In the genomic region with DNA sequence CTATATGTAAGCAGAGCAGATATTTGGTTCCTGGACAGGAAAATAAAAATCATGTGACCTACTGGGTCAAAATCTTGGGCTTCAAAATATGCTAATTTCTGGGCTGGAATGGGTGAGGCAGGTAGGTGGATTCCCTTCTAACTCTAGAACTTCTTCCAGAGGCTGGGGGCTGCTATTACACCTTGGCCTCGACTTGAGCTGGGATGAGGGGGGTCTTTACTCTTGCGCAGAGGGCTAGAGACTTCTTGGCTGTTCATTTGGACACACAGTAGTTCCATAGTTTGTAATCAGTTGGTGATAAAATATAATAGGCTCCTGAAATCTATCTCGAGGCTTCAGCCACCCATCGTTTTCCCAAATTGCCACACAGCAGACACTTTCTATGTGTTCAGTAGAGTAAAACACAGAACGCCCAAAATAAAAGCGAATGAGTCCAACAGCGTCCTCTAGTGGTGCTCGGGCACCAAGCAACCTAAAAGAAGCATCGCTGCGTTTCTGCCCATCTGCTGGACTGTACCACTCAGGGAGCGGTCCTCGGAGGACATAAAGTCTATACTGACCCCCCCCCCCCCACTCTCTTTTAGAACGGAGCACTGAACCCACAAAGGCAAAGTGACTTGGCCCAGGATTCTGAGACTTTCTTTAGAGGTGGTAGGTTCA, we compare ENCODE assay signal across 8 mouse cellular contexts. TPM values are rescaled to one million over a fixed set of nuclear protein-coding genes. Genes with fewer than 3 reads are reported as not detected.
DNase-seq lines count a peak whose midpoint lies in the region; ATAC-seq and TF ChIP-seq lines count a peak whose summit lies in the region.

No protein-coding gene starts in this region.

- TF ChIP-seq CTCF in cortical plate, adult 2 months (IDR thresholded peaks at IDR 0.05; ENCODE audit: extremely low read depth, insufficient read depth, low read length), result peak; percentile 95

- TF ChIP-seq POLR2A in cortical plate, adult 2 months (IDR thresholded peaks at IDR 0.05; ENCODE audit: extremely low read depth, insufficient read depth, low read length), result no peak

- peak; percentile 62 for ATAC-seq in megakaryocyte, adult 5-6 weeks (ENCODE audit: poor library complexity, severe bottlenecking)

- H3K27ac ChIP-seq in cortical plate, adult 2 months (ENCODE audit: insufficient read depth, low read length), result no peak overlapping the region

- DNase-seq in adrenal gland, adult (ENCODE audit: inconsistent age in 2 of 2, low spot score in 1 of 2), result peak; percentile 77 to 92
- peak; percentile 78 for DNase-seq in gastrocnemius, postnatal 10 days
- DNase-seq in induced T-regulatory cell, adult 2 months (ENCODE audit: low read depth), result peak; percentile 88
- DNase-seq in left cerebral cortex, adult 8-10 months (ENCODE audit: low spot score in 2 of 2), result peak; percentile 68 to 75
- peak; percentile 91 to 92 for DNase-seq in right cerebral cortex, adult 2 months (ENCODE audit: low spot score in 2 of 2)
- peak; percentile 71 to 73 for DNase-seq in urinary bladder, postnatal 4 days (ENCODE audit: low spot score in 2 of 2)

- no peaks in the 10 kb centered on the region for H3K4me1 ChIP-seq in cortical plate, adult 2 months (ENCODE audit: control insufficient read depth, insufficient read depth, low read length)

- H3K4me3 ChIP-seq in cortical plate, adult 2 months (ENCODE audit: insufficient read depth, low read length), result peak overlapping the region; percentile 54

RNA-seq across cellular contexts. Expression of gene Ube2l6, which starts 0.7 kb away (rescaled TPM):
- polyA plus RNA-seq in cortical plate, adult 2 months (2012; rRNA removed), result 9.4 and 12.1 TPM in 2 replicates
- total RNA-seq in gastrocnemius, postnatal 10 days (2021), result 10 to 100 TPM in 1 of 2 experiments, 1 to 10 TPM in 1; 7.2 to 10.0 TPM
- 1 to 10 TPM; 7.3 to 8.4 (median 7.6) TPM for total RNA-seq in left cerebral cortex, adult 8-10 months (2022)
- total RNA-seq in megakaryocyte, adult 5-6 weeks (2015), result 23.7 and 27.7 TPM in 2 replicates
- 25.2 and 31.5 TPM in 2 replicates for total RNA-seq in megakaryocyte, adult 5-6 weeks (2017)

RNA-seq across cellular contexts. Expression of gene Serping1, which starts 22.7 kb away (rescaled TPM):
- polyA plus RNA-seq in cortical plate, adult 2 months (2012; rRNA removed), result 11.2 and 13.6 TPM in 2 replicates
- total RNA-seq in gastrocnemius, postnatal 10 days (2021), result 10 to 100 TPM; 74.7 to 84.1 TPM
- 1 to 10 TPM; 6.6 to 9.6 (median 7.8) TPM for total RNA-seq in left cerebral cortex, adult 8-10 months (2022)
- total RNA-seq in megakaryocyte, adult 5-6 weeks (2015), result 1.5 and 2.1 TPM in 2 replicates
- total RNA-seq in megakaryocyte, adult 5-6 weeks (2017), result 0.94 and 2.2 TPM in 2 replicates

RNA-seq across cellular contexts. Expression of gene Smtnl1, which starts 24.5 kb away (rescaled TPM):
- not detected in 2 replicates for polyA plus RNA-seq in cortical plate, adult 2 months (2012; rRNA removed)
- total RNA-seq in gastrocnemius, postnatal 10 days (2021), result 10 to 100 TPM; 64.0 to 71.1 TPM
- not detected for total RNA-seq in left cerebral cortex, adult 8-10 months (2022)
- not detected in 2 replicates for total RNA-seq in megakaryocyte, adult 5-6 weeks (2015)
- not detected in 2 replicates for total RNA-seq in megakaryocyte, adult 5-6 weeks (2017)

RNA-seq across cellular contexts. Expression of gene Timm10, which starts 28.8 kb away (rescaled TPM):
- 82.0 and 85.7 TPM in 2 replicates for polyA plus RNA-seq in cortical plate, adult 2 months (2012; rRNA removed)
- total RNA-seq in gastrocnemius, postnatal 10 days (2021), result 10 to 100 TPM; 42.9 to 46.1 TPM
- 10 to 100 TPM; 45.2 to 52.3 (median 46.5) TPM for total RNA-seq in left cerebral cortex, adult 8-10 months (2022)
- 17.7 and 18.6 TPM in 2 replicates for total RNA-seq in megakaryocyte, adult 5-6 weeks (2015)
- 14.2 and 19.8 TPM in 2 replicates for total RNA-seq in megakaryocyte, adult 5-6 weeks (2017)

RNA-seq across cellular contexts. Expression of gene Slc43a1, which starts 40.7 kb away (rescaled TPM):
- polyA plus RNA-seq in cortical plate, adult 2 months (2012; rRNA removed), result 0.13 and 0.52 TPM in 2 replicates
- total RNA-seq in gastrocnemius, postnatal 10 days (2021), result 1 to 10 TPM; 6.4 to 6.7 TPM
- under 1 TPM in 2 of 4 experiments, not detected in 2; 0.09 to 0.20 TPM for total RNA-seq in left cerebral cortex, adult 8-10 months (2022)
- 3.7 and 5.2 TPM in 2 replicates for total RNA-seq in megakaryocyte, adult 5-6 weeks (2015)
- 1.6 and 3.1 TPM in 2 replicates for total RNA-seq in megakaryocyte, adult 5-6 weeks (2017)

Comparison
In these comparisons a context has a peak if more than half of its experiments do, and no peak if none do; other contexts are left out.
1. RNA of gene Serping1, which starts 22.7 kb away (total RNA-seq): 74.7 to 84.1 TPM in gastrocnemius, postnatal 10 days; 6.6 to 9.6 TPM in left cerebral cortex, adult 8-10 months and 0.94 to 2.2 TPM in megakaryocyte, adult 5-6 weeks; every median in the first group is over 4 times any median in the second.
2. RNA of gene Smtnl1, which starts 24.5 kb away (total RNA-seq): 64.0 to 71.1 TPM in gastrocnemius, postnatal 10 days; not detected in left cerebral cortex, adult 8-10 months and not detected in megakaryocyte, adult 5-6 weeks; every median in the first group is over 10 times any median in the second.
3. Peak in every context shown above with its lines, with median percentiles within 50 percentile points of each other: DNase-seq.